Mouse (Mus musculus): ENCODE data around the gene Tmbim1.
"Not testable (repeated sequence)": the region's sequence is repeated elsewhere in the genome, so short reads cannot be mapped to it uniquely, and the experiment has no call there.

DNA sequence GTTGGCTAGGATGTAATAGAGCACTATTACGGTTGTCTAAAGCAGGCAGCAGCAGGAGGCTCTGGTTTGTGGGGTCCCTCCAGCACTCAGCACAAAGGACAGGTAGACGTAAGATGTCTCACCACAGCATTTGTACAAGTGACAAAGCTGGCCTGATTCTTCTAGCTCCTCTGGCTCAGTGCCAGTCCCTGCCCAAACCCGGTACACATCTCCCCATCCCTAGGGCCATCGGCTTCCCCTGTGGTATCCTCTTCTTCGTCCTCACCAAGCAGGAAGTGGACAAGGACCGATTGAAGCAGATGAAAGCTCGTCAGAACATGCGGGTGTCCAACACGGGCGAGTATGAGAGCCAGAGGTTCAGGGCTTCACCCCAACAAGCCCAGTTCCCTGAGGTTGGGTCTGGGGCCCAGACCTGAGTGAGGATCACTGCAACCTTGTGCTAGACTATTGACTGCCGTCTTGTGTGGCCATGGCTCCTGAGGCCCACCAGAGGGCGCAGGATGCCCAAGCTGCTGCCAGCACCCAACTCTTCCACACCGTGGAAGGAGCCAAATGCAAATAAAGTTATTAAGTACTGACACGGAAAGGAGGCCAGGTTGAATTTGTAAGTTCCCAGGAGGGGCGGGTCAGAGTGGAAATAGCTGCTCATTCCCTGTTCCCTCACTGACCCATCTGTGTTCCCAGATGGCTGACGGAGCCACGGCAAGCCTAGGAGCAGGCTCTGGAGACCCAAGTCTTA lies 18.4 kb downstream of the Tmbim1 start:
- TF ChIP-seq POLR2A, CTCF (IDR thresholded peaks at IDR 0.05; ENCODE audit: extremely low read depth, insufficient read depth, low read length): not testable (repeated sequence)
